Mouse (Mus musculus): ENCODE measurements around the gene Slc35c2.

GRCm38 (mm10) chr2:165321381-165321888, 33.8 kb upstream of the Slc35c2 start:
- TF ChIP-seq POLR2A (IDR thresholded peaks at IDR 0.05; ENCODE audit: extremely low read depth, insufficient read depth, low read length): no peak
- TF ChIP-seq CTCF (IDR thresholded peaks at IDR 0.05; ENCODE audit: low read depth, low read length): no peak

Data from liver, adult 2 months (tissue).